Mouse (Mus musculus) frontal cortex, postnatal 36 days (tissue): ENCODE measurements around the gene Ccdc85c.

Experiments
- DNase-seq, 2 experiments: peaks; one replicate each; pipeline ENCODE4 v3.0.0; 2022; ENCODE audit warnings: low spot score in 2 of 2

Gene Ccdc85c

DNA sequence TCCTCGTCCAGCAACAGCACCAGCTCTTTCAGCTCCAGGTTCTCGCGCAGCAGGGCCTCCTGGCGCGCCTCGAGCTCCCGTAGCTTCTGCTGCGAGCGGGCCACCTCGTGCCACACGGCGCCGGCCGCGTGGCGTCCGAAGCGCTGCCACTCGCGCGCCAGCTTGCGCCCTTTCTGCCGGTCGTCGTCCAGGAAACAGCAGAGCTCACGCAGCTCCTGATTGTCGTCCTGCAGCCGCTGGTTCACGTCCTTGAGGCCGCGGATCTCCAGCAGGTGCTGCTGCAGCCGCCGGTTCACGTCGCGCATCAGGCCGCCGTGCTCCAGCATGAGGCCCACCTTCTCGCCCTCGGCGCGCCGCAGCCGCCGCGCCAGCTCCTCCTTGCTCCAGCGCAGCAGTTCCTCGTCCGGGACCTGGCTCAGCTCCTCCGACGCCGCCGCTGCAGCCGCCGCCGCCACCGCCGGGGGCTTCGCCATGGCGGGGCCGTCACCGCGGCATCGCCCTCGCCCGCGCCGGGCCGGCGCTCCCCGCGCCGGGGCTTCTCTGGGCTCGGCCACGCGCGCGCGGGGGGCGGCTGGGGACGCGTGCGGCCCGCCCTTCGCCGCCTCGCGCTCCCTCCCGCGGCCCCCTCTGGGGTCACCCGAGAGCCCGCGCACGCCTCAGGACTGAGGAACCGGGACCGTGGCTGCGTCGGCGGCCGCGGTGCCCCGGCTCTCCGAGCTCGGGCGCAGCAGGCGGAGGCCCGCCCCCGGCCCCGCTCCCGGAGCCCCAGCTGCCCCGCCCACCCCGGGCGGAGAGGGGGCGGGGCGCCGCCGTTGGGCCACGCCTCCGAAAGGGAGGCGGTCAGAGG, at the start of gene Ccdc85c:
Gene Ccdc85c (minus strand): TSS at position 765 of the 847 bp plus-strand sequence.
- peak; percentile 47 to 50 for DNase-seq

DNA sequence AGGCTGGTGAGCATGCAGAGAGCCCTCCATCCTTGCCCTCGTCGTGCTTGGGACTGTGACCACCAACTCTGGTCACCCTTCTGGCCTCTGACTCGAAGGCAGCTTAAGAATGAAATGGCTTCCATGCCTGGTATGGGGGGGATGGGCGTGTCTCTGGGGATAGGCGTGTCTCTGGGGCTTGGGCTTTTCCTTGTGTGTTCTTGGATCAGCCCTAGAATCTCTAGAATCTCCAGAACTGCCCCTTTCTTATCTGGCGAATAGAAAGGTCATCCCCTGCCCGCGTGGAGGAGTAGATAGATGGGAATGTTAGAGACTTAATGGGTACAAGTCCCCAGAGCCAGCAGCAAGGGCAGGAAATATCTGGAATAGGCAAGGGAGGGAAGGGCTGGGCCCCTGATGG, 44.9 kb upstream of the Ccdc85c start:
- DNase-seq: no peak

DNA sequence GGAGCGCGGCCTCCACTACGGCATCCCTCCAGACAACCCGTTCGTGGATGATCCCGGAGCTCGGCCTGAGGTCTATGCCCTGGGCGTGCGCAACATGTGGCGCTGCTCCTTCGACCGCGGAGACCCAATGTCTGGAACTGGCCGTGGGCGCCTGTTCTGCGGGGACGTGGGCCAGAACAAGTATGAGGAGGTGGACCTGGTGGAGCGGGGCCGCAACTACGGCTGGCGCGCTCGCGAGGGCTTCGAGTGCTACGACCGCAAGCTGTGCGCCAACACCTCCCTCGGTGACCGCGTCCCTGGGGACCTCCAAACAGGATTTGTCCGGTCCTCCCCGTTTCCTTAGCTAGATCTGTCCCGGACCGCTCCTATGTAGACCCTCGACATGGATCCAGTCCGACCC, 43.3 kb upstream of the Ccdc85c start:
- DNase-seq: no peak

DNA sequence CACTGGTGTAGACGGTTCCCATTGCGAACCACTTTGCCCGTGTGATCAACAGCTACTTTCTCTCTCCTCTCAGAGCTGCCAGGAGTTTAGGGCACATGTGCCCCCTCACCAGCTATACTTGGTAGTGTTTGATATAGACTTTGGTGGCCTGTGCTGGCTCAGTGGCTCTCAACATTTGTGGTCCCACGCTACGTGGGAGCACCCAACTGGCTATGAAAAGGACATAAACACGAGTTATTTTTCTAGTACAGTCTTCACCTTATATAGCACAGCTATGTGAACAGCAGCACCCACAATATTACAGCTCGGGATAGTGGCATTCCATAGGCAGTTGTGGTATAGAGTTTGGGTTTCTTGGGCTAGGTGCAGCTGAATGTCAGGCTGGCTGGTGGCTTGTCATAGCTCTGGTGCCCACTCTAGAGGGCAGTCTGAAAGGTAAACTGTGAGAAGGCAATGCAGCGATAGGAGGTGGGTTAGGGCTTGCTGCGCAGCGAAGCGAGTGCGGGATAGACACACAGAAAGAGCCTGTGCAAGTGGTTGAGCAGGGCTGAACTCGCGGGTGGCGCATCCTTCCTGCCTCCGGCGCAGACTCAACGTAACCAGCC, 42.7 kb upstream of the Ccdc85c start:
- DNase-seq: peak in 1 of 2 experiments; percentile 35

DNA sequence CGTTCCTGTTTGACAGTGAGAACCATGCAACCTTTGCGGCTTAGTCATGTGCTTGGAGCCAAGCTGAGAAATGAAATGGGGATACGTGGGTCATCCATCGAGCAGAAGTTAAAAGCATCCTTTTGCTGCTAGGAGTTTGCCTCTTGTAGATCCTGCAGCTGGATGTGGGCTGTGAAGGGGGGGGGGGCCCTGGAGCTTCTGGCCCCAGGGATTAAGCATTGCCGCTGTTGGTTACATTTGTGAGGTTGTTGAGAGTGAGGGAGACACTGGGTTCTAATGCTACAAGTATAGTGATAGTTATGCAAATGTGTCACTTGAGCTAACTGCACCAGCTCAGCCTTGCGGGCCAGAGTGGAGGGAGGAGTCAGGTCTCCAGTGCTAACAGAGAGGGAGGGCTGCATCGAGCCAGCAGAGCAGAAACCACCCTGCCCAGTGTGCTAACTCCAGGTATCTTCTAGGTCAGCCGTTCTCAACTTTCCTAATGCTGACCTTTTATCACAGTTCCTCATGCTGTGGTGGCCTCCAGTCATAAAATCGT, 42.0 kb upstream of the Ccdc85c start:
- no peak for DNase-seq

DNA sequence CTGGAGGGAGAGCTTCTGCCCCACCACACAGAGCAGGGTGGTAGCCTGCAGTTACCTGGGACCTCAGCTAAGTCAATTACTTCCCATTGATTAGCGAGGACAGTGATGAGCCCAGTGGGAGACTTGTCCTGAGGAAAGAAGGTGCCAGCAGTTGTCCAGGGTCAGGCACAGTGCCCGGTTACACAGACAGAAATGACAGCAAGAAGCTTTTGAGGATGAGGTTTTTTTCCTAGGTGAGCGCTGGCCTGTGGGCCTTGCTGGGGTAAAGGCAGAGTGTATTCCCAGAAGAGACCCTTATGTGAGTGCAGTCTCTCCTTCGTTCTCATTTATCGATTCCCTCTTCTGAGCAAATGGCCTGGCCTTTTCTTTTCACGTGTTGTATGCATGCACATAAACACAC, 41.4 kb upstream of the Ccdc85c start:
- no peak for DNase-seq

DNA sequence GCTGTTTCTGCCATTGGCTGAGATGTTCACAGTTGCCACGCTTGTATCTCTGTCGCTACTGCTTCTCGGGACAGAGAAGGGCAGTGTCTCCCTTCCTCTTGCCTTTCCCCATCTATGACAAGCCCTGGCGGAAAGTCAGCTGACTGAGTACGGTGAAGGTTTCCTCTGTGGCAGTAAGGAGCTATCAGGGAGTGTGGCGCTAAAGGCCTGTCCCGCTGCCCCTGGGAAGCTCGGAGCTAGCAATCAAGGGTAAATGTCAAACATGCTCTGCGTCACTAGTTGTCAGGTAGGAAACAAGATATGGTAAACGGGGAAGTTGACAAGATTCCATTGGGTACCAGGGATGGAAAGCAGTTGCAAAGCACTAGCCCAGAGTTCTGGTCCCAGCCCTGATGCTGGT, 40.6 kb upstream of the Ccdc85c start:
- no peak for DNase-seq

DNA sequence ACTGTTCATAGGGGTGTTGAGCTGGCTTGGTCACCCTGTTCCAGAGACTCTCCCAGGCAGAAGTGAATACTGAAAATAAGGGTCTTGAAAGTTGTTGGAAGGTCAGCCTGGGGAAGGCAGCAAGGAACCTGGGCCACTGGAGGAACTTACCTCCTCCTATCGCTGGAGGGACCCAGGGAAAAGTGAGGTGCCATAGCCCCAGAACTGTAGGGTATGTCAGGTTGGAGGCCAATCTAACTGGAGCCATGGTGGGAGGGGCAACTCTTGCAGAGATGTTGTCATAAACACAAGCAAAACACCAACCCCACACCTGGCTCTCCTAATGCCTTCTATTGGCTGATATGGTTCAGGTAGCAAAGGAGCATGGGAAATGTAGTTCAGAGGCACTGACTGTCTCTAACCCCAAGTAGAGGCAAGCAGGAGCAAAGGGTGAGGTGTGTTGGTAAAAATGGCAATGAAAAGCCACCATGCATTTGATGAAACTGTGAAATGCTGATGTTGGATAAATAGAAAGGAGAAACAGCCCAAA, 38.1 kb upstream of the Ccdc85c start:
- no peak for DNase-seq

DNA sequence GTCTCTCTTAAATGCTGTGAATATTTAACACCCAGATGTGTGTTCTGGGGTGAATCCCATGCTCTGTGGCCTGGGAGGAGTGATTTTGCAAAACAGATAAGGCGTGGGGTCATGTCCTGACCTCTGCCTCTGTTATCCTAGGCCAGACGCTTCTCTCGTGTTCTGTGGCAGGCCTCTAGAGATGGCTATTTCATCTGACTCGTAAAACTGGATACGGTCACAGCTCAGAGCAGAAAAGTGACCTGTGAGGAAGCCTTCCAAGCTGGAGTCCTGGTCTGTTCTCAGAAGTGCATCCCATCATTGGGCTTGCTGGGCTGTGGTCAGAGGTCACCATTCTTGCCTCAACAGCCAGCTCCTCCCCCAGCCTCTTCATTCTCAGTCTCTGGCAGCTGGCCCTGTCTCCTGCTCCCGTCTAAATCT, 37.2 kb upstream of the Ccdc85c start:
- DNase-seq: no peak

DNA sequence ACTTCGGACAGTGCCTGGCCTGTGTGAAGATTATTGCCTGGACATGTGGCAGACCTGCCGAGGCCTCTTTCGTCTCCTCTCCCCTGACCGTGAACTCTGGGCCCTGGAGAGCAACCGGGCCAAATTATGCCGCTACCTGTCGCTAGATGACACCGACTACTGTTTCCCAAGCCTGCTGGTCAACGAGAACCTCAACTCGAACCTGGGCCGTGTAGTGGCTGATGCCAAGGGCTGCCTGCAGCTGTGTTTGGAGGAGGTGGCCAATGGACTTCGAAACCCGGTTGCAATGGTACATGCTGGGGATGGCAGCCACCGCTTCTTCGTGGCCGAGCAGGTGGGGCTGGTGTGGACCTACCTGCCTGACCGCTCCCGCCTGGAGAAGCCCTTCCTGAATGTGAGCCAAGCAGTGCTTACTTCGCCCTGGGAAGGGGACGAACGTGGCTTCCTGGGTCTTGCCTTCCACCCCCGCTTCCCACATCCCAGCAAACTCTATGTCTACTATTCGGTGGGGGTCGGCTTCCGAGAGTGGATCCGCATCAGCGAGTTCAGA, 36.6 kb upstream of the Ccdc85c start:
- DNase-seq: no peak

DNA sequence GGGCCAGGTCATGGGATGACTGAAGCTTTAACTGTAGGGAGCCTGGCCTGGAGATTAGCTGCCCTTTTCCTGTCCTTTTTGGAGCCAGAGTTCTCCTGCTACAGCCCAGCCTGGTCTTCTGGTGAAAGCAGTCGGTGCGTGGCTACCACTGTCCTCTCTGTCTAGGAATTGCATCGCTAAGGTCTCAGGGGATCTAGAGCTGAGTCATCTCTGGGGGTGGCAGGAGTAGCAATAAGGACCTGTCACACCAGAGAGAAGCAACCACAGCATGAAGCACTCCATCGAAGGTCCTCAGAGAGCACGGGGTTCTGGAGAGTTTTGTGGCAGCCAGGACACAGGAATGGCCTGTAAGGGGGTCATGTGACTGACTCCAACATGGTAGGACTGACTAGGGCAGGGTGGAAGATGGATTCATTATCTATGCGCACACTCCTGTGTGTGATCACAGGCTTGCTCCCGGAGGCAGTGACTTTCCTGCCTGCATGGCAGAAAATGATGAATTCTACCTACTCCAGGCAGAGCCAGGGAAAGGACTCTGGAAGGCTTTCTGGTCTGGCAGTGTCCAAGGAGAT, 35.3 kb upstream of the Ccdc85c start:
- no peak for DNase-seq

DNA sequence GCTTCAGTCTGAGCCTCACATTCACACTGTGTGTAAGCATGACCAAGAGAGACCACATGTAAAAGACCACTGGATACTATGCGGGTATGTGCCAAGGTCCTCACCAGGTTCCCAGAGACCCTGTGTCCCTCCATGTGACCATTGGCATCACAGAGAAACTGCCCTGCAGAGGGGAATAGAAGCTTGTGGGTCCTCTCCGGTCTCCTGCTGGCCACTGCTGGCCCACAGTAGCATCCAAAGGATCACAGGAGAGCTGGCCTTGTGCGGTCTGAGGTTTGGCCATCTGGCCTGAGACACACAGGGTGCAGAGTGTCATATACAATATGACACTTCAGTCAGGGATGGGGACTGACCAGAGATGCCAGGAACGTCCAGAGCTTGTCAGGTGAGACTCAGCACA, 34.8 kb upstream of the Ccdc85c start:
- no peak for DNase-seq

DNA sequence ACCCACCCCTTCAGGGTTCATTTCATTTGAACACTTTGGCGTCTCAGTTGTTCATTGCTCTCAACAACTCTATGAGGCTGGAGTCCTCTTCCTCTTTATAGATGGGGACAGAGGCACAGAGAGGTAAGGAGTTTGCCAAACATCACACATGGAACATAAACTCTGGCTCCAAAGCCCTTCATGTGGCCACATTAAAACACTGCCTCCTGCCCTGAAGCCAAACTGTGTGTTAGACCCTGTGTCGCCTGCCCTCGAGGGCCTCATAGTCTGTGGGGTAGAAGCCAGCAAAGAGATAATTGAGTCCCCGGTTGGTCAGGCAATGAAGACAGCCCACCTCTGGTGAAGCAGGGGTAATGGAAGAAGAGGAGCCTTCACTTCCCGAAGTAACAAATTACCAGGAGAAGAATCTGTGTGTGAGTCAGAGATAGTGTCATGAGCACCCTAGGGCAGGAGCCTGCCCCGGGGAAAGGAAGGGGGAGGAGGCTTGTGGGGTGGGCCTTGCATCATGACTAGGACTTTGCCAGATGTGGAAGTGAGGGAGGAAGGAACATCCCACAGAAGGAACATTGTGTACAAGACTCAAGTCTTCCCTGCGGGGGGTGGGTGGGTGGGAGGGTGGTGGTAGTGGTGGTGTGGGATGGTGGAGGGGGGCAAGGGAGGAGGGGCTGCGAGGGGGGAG, 34.0 kb upstream of the Ccdc85c start:
- DNase-seq: no peak

DNA sequence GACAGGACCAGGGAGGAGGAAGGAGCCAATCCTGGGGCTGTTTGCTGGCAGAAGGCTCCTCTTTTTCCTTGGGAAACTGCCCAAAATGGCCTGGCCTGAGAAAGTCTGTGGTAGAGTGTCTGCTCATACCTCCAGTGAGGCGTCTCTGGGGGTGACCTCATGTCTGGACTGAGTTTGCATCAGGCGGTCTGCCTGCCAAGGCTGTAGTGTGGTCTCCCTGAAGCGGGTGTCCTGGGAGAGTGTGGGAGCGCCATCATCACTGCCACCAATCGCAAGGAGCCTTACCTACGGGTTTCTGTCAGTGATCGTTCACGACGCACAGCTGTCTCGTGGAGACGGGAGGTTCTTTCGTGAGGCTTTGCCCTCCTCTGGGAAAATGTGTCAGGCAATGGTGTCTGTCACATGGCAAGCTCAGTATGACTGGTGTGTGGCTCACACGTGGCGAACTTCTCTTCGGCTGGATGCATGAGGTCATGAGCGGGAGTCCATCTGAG, 33.2 kb upstream of the Ccdc85c start:
- no peak for DNase-seq

DNA sequence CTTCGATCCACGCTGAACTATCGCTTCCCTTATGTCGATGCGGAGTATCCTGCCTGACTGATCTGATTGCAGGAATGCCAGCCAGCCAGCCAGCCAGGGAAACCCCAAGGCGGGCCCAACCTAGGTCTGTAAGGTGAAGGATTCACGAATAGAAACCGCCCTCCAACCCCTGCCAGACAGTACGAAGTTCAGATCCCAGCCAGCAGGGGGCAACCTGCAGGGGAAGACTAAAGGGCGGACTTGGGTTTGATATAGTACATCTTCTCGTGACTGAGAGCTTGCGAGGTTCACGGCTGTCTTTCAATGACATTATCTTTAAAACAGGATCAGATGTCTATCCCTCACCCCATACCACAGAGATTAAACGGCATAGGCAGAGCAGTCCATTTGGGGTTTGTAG, 32.3 kb upstream of the Ccdc85c start:
- peak in 1 of 2 experiments; percentile 45 for DNase-seq

DNA sequence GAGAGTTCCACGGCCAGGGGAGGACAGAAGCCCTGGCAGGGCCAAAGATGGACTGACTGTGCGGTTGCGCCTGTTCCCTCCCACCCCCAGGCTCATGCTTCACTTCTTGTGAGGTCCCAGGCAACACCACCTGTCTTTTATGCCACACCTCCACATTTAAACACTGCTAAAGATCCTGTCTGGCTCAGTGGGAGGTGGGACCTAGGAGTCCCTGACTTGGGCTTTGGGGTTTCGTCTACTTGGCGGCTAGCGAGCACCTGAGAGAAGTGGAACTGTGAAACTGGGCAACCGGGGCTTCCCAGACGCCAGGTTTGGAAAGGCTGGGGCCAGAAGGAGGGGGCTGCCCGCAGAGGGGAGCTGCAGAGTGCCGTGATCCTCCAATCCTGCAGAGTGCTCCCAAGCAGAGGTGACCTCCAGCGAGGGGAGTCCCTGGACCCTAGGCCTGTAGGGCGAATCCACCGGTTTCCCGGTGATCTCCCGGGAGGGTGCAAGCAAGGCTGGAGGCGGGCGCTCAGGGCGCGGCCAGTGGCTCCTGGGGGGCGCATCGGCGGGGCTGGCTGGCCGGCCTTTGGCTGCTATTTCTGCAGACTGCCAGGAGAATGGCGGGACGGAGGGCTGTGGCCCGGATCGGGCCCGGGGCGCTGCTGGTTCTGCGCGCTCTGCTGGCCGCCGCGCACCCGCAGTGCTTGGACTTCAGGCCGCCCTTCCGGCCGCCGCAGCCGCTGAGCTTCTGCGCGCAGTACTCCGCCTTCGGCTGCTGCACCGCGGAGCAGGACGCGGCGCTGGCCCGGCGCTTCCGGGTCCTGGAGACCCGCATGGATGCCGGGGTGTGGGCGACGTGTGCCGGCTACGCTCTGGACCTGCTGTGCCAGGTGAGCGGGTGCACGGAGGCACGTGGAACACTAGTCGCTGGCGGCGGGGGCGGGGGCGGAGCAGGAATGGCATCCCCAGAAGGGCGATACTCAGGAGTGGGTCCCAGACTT, 30.9 kb upstream of the Ccdc85c start, which contains the start of gene Hhipl1:
Gene Hhipl1 (plus strand): TSS at position 459 of the 983 bp plus-strand sequence.
- no peak for DNase-seq

DNA sequence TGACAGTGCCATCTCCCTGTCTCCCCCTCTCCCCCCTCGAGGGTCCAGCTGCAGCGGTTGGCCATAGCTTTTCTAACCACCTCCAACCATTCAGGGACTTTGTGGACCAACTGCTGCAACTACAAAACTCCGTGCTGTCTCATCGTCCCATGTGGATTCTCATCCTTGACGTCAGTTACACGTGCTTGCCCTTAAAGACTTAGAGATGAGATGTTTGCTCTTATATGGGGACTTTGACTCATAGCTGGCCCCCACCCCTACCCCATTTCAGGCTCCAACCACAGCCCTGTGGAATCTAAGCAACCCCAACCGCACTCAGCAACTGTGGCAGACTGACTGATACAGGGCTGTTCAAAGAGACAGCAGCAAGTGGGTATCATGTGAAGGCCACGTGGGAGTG, 29.9 kb upstream of the Ccdc85c start:
- no peak for DNase-seq

DNA sequence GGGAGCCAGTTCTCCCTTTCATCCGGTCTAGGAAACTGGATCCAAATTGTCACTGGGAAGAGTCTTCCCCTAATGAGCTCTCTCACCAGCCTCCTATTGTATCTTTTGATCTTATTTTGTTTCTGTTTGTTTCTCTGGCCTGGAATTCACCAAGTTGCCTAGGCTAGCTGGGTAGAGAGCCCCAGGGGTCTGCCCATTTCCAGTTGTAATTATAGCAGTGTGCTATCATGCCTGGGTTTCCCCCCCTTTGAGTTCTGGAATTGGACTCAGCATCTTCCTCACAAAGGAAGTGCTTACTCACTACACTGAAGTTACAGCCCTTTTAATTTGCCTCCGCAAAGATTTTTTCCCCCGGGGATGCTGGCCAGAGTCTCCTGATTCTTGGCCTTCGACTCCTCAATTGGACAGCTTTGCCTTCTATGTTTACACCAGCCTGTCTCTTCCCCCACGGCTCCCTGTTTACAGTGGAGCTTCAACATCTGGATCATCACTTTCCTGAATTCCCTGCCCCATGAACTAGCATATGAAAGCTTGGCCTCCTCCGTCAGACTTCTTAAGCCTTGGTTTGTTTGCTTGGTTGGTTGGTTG, 28.6 kb upstream of the Ccdc85c start:
- no peak for DNase-seq

DNA sequence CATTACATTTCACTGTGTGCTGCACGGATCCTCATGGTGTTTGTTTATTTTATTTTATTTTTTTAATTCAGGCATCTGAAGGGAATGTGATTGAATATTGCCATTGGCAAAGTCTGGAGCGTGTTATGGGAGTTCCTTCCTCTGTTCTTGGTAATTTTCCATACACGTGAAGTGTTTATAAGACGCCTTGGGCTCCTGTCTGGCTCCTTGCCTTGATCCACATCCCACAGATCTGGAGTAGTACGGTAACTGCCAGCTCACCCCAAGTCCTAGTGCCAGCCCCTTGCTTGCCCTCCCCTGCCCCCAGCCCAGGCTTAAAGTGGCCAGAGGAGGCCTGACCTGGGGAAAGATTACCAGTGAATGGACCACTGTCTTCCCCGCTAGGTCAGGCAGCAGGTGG, 25.8 kb upstream of the Ccdc85c start:
- DNase-seq: no peak

DNA sequence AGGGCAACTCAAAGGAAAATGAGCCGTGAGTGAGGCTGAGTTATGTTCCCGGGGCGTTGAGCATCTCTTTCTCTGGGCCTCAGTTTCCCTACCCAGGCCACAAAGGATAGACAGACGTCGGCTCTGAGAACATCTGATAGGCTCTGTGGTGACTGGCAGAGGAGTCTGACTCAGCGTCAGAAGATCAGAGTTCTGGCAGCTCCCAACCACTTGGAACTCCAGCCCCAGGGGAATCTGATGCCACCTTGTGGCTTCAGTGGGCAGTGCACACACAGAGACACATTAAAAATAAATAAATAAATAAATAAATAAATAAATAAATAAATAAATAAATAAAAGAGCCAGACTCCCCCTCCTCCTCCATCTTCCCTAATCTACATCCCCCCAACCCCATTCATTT, 21.8 kb upstream of the Ccdc85c start:
- no peak for DNase-seq
